Mouse (Mus musculus) mature B cell (primary cell): Measurements from ENCODE around the gene Znhit2.
"Not testable (repeated sequence)": the region's sequence is repeated elsewhere in the genome, so short reads cannot be mapped to it uniquely, and the experiment has no call there.

Experiments
- in situ Hi-C: fragments of 300-500 bp; cut with MboI; formaldehyde crosslinking; loops from 2 replicates; pipeline ENCODE4 v1.14.3; 2019

The Znhit2 gene

GRCm38 (mm10) chr19:6061021-6061533 lies at the start of gene Znhit2:
TSS of gene Znhit2 (plus strand) at chr19:6061192.
- in situ Hi-C loops, result no loop called here

- in situ Hi-C loops, result no loop called here
Measured at GRCm38 (mm10) chr19:6013691-6014090, 47.3 kb upstream of the Znhit2 start.

DNA sequence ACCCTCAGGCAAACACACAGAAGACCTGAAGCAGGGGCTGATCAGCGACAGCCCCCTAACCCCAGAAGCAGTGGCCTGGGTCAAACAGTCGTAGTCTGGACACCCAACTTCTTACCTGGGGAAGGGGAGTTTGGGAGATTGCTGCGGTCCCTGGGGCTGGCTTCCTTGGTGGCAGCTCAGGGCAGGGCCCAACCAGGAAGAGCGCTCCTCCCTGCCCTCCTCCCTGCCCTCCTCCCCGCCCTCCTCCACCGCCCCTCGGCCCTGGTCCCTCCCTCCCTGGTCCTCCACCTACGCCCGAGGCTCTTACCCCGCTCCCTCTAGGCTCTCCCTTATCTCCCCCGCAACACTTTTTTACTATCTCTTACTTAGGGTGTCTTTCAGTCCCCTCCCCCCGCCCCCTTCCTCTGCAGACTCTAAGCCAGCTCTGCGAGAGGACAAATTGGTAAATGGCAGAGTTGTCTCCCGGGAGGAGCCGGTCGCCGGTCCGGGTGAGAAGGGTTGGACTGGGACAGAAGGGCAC lies 45.9 kb upstream of the Znhit2 start:
- in situ Hi-C loops, result no loop called here

DNA sequence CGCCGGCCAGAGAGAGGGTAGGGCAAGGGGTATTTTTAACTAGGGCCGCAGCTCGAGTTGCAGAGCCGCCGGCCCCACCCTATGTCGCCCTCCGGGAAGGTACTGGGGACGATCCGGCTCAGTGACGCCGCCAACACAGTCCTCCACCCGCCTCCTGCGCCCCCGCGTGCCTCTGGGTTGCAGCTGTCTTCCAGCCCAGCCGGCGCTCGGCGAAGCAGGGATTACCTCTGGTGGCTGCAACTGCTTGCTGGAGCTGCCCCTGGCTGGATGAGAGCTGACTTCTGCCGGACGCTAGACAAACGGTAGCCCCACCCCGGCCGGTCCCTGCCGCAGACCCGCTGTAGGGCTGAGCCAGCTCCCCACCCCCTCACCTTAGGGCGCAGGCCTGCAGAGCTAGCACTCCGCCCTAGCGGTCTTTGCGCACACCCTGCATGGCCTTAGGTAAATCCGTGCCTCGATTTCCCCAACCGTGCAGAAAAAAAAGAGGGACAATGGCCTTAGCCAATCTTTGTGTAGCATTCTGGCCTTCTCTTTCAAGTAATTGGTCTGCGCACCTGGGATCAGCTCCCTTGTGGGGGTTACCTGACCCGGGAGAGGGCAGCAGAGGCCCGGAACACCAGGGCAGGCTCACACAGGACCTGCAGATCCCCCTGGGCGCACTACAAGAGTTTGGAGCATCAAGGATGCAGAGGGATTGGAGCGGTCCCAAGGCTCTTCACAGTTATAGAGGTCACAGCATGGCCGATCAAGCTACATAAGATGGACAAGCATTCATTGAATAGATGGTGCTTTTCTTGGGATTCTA lies 45.3 kb upstream of the Znhit2 start, which contains the start of gene Capn1:
Gene Capn1, minus strand, starts transcription at position 387 of the 805 bp plus-strand sequence.
- in situ Hi-C loops, result no loop called here

DNA sequence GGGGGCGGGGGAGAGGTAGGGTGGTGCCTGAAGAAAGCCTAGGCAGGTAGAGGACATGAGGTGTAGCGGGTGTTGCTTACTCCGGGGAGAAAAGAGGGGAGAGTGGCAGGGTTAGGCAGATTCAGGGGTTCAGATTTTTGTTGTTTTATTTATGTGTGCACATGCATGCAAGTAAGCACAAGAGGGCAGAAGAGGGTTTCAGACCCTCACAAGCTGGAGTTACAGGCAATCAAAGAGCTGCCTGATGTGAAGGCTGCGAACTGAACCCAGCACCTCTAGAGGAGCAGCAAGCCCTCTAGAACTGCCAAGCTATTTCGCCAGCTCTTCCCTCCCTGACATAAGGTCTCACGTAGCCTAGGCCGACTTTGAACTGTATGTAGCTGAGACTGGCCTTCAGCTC lies 44.5 kb upstream of the Znhit2 start:
- in situ Hi-C loops, result no loop called here

- in situ Hi-C loops, result no loop called here
Measured at GRCm38 (mm10) chr19:6018142-6019089, 42.6 kb upstream of the Znhit2 start.

GRCm38 (mm10) chr19:6020276-6020675 lies 40.7 kb upstream of the Znhit2 start:
- in situ Hi-C loops, result no loop called here

DNA sequence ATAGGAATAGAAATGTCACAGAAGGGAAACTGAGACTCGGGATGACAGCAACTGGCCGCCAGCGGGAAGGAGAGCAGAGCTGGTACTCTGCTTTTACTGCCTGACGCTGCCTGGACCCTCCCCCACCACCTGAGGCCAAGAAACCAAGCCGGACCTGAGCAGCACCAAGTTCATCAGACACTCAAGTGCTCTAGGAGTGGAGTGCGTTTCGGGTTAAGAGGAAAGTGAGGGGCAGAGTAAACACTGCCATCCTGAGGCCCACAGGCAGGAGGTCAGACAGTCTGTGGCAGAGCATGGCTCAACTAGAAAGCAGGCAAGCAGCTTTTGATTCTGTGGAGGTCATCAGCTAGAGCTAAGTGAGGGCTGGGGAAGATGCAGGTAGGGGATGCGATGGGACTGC lies 37.9 kb upstream of the Znhit2 start:
- in situ Hi-C loops, result no loop called here

- in situ Hi-C loops, result no loop called here
Measured at GRCm38 (mm10) chr19:6023930-6024329, 37.1 kb upstream of the Znhit2 start.

- in situ Hi-C loops, result no loop called here
Measured at GRCm38 (mm10) chr19:6028991-6029390, 32.0 kb upstream of the Znhit2 start.

- in situ Hi-C loops, result no loop called here
Measured at GRCm38 (mm10) chr19:6029426-6029825, 31.6 kb upstream of the Znhit2 start.

DNA sequence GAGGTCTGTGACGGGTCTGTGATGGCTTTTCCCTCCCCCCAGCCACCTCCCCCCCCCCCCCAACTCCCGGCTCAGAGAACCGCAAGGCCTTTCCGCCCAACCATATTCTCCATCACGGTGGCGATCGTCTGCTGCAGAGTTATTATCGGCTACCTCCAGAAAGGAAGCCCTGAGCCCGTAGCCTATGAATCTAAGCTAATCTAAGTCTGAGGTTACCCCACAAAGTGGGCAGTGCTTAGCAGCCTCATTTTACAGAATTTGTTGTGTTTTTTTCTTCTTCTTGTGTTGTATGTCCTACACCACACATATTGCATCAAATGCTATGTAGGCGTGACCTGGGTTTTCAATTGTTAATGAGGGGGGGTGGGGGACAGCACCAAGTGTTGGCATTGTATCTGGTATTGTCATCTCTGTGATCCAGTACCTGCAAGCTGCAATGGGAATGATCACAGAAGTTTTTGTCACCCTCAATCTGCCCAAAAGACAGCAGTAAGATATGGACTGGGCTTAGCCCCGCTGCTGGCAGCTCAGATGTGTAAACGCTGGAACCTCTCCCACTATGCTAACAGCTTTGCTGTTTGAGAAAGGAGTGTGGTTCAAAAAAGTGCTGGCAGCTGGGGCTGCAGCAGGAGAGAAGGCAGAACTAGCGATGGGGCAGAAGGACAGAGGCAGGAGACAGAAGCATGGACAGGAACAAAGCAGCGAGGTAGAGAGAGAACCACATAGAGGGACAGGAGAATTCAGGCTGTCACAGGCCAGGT lies 30.3 kb upstream of the Znhit2 start:
- in situ Hi-C loops, result no loop called here

- in situ Hi-C loops, result no loop called here
Measured at GRCm38 (mm10) chr19:6035966-6036585, 24.9 kb upstream of the Znhit2 start.

DNA sequence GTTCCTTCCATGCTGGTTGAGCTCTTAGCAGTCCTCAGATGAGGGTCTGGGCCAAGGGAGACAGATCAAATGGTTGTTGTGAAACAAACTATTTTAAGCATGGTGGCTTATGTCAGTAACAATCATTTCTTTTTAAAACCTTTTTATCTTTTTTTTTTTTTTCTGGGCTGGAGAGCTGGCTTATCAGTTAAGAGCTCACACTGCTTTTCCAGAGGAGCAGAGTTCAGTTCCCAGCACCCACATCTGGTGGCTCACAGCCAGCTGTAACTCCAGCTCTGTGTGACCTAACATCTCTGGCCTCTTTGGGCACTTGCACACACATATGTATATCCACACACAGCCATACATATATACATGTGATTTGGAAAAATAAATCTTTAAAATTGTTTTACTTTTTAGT lies 23.3 kb upstream of the Znhit2 start:
- in situ Hi-C loops, result no loop called here

- in situ Hi-C loops, result no loop called here
Measured at GRCm38 (mm10) chr19:6038326-6038725, 22.7 kb upstream of the Znhit2 start.

GRCm38 (mm10) chr19:6040002-6040401 lies 21.0 kb upstream of the Znhit2 start:
- in situ Hi-C loops, result no loop called here

DNA sequence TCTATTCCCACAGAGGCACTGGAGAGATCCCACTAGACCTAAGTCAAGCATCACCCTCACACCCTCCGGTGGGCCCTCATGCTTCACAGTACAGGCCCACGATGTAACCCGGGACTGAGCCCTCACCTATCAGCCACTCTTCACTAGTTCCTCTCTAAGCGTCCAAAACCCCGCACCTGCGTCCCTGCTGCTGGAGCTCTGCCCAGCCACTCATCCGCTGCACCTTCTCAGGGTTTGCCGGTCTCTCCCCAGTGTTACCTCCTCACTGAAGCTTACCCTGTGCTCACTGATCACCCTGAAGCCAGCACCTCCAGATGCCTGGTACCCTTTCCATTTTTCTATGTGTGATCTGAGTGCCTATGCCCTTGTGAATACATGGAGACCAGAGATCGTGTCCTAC lies 18.7 kb upstream of the Znhit2 start:
- in situ Hi-C loops, result no loop called here

DNA sequence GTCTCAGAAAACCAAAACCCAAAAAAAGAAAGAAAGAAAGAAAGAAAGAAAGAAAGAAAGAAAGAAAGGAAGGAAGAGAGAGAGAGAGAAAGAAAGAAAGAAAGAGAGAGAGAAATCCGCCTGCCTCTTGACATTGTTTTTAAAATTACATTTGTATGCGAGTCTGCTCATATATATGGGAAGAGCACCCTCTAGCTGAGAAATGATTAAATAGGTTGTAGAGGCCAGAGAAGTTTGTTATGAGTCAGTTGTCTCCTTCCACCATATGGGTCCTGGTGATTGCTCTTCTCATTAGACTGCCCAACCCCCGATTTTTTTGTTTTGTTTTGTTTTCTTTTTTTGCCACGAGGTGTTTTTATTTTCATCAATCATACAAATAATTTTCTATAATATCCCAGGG lies 16.9 kb upstream of the Znhit2 start:
- in situ Hi-C loops, result not testable (repeated sequence)

DNA sequence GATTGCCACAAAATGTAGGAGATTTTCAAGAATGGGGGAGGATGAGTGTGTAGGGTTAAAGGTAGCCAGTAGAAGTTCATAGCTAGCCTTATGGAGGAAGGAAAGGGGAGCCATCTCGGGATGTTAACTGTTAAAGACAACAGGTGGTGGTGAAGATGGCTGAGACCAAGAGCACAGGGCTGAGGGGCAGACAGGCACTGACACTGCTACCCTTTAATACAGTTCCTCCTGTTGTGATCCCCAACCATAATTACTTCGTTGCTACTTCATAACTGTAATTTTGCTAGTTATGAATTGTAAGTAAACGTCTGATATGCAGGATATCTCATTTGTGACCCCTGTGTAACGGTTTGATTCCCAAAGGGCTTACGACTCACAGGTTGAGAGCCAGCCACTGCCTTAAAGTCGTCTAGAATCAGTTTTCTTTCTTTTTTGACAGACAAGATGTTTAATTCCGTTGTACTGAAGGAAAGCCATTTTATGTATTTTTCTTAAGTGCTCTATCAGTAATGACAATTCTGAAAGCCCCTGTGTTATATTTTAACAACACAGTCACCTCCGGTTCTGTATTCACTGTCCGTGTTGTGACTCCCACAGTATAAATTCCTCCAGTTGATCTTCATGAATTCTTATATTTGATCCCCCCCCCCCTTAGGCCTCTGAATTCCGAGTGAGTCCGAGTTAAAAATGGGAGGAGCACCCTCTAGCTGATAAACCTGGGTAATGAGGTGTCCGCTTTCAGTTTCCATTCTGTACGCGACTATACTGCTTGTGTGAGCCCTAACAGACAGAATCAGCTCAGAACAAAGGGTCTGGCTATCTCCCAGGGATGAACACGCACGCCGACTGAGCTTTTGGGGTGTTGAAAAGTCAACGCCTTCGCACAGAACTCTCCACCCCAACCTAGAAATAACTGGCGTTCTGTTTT lies 15.4 kb upstream of the Znhit2 start:
- in situ Hi-C loops, result no loop called here
